Mouse (Mus musculus) spleen, adult 12 weeks (tissue): ENCODE results near the gene Gm20388.

Source experiments
- DNase-seq: peaks from one replicate; pipeline ENCODE4 v3.0.0; 2022; ENCODE audit warnings: low spot score

Gm20388 gene

DNA sequence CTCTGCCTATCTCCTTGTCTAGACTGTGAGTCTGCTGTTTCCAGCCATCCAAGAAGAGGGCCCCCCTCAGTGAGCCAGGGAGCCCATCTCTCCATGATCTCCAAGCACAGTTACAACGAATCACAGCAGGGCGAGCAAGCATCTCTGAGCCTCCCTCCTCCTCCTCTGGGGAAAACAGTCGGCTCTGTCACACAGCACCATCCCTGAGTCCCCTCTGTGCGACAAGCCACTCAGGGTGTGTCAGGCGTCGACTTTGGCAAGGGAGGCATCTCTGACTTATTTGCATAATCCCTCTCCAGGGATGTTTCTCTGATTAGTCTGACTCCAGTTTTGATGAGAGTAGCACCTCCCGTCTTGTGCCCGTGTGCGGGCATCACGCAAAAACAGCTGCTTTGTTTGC, 4471.6 kb downstream of the Gm20388 start:
- DNase-seq: no peak

DNA sequence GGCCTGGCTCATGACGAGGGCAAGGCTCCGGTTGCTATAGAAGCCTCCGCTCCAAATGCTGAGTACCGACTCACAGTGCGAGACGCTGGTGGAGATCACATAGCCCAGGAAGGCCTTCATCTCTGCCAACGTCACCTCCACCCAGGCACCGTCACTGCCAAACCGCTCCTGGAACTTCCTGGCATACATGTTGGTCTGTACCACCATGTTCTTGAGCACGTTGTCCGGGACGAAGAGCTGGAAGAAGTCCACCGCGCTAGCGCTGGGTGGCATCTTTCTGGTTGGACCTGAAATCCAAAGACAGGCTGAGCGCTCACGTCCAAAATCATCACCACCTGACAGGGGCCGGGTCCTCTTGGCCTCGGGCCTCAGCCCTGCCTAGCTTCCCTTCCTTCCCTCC, 4473.7 kb downstream of the Gm20388 start:
- DNase-seq: no peak

DNA sequence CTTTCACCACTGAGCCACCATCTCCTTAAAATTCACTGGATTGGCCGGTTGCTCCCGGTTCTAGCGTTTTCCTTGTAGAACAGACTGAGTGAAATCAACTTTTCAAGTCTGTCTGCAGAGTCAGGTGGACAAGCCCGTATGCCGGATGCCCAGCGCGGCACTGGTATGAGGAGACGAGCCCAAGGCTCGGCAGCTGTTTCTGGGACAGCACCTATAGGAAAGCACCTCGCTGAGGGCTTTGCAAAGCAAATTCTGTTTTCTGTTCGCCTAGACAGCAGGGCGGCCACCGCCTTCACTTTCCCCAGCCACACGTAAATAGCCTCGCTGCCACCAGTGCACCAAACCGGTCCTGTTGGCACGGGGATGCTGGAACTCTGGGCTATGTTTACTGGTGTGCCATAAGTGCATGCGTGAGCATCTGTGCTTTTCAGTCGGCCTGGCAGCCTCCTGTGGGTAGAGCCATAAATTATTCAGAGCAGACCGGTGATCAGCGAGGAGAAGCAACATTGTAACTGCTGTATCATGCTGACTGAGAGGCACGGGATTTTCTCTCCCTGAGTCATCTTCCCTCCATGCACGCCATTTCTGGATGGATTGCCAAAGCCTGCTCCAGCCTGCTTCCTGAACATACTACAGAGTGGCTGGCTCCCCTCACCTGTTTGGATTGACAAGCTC, 4475.7 kb downstream of the Gm20388 start:
- no peak for DNase-seq

DNA sequence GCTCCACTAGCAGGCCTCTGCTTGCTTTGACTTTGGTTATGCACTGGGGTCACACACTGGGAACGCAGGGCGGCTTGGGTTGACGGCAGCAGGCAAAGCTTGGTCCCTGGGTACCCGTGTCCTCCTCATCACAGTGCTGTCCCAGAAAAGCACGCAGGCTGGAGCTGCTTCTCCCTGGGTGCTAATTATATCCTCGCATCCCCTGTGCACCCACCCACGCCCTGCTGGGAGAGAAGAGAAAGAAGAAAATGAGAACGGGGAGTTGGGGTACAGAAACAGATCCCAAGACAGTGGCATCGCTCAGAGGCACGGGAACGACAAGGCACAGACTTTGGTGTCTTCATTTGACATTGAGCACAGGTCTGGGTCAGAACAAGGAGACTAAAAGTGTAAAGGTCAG, 4478.9 kb downstream of the Gm20388 start:
- DNase-seq: no peak

DNA sequence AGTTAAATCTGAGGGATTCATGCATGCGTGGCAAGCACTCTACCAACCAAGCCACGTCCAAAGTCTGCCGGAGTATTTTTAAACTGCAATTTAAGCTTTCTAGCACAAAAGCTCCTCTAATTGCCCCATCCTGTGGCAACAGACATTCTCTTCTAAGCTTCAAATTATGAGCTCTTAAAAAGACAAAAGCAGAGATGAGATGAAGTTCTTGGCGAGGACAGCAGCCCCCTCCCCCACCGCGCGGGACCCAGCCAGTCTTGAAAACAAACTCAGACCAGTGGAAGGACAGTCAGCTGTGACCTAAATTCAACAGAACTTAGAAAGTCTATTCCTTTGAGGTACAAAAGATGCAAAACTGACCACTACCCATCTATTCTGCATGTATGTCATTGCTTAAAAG, 4480.6 kb downstream of the Gm20388 start:
- no peak for DNase-seq

DNA sequence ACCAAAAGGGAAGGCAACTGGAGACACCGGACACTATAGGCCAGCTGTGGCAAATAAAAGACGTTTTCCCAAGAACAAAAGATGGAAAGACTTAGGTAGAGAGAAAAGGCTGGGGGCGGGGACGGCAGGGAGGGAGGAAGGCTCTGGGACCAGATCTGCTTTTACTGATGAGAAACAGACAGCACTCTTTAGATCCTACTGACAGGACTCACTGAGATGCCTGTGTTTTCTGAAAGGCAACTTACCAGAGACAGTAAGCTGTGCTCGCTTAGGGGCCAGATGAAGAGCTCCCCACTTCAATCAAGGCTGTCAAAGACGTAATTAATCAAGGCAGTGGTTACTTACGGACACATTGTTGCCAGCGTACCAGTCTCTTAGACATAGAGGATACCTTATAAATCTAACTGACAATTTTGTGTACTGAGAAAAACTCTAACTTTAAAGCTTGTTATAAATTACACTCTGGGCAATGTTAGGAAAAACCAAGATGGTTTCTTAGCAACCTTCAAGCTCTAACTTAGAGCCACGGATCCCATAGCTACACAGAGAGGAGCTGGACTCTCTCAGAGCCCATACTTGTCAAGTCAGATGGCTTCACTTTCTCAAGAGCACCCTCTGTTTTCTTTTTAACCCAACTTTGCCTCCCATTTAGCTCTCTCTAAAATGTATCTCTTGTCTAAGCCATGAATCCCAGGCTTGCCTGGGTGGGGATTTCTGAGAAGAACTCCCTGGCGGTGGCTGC, 4481.8 kb downstream of the Gm20388 start:
- DNase-seq: no peak

DNA sequence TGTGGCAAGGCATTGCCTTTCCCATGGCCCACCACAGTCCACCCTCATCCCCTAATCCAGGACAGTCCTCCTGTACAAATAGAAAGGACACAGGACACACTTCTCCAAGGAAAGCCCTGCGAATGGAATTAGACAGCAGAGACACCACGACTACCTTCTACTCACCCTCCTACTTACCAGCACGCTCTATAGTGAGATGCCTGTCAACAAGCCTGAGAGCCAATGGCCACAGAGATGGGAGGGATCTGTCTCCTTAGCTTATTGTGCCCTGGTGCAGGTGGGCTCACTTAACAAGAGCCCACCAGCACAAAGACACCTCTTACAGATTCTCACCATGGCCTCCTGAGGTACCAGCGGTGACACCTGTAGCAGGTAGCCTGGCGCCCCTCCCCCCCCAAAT, 4482.4 kb downstream of the Gm20388 start:
- no peak for DNase-seq

DNA sequence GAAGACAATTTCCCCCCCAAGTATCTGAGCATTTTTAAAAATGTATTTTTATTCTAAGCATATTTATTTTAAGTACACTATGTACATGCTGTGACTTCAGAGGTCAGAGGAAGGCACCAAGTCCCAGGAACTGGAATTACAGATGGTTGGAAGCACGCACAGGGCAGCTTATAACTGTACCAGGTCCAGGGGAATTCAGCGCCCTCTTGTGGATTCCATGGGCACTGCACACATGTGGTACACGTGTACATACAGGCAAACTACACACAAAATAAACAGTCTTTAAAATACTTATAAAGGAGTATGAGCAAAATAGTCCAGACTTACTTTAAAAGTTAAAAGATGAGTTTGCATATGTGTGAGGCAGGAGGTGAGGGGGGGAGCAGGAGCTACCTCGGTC, 4483.3 kb downstream of the Gm20388 start:
- no peak for DNase-seq

DNA sequence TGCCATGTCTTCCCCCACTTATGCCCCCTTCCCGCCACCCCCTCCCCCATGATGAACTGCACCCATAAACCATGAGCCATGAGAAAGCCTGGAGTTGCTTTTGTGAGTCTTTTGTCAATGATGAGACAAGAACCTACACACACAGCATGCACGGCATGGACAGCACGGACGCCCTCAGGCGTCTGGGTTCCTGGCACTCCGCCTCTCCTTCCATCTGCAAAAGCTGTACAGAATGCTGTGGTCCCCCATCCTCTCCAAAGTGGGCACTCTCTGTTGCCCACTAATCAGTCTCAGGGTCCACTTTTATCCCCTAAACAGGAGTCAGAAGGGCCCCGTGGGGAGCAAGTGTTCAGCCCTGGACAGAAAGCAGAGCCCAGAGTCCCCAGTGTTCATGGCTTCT, 4484.3 kb downstream of the Gm20388 start:
- no peak for DNase-seq
